25 mouse cellular contexts compared by ENCODE assay signal in genomic region chr5:64048605-64049004, GRCm38 (mm10). TPM values are rescaled to one million over a fixed set of nuclear protein-coding genes. Genes with fewer than 3 reads are reported as not detected.
DNase-seq lines count a peak whose midpoint lies in the region; ATAC-seq and TF ChIP-seq lines count a peak whose summit lies in the region.
"Had no signal": no experiment of that assay in that cellular context is flagged by ENCODE, and none has a peak within 500 bp of the region (broad histone marks: within the 10 kb centered on the region; RNA-seq: fewer than 3 reads in every experiment).

No protein-coding gene starts in this region.

- H3K9me3 ChIP-seq in ES-E14 (ENCODE audit: control insufficient read depth, insufficient read depth, low read depth, low read length): no peaks in the 10 kb centered on the region
- H3K9me3 ChIP-seq: embryonic facial prominence, embryonic 13.5 days; embryonic facial prominence, embryonic 15.5 days; forebrain, embryonic 15.5 days; G1E had no signal

- H3K36me3 ChIP-seq in ES-E14 (ENCODE audit: control insufficient read depth, insufficient read depth, low read length, poor library complexity, severe bottlenecking): no peaks in the 10 kb centered on the region
- H3K36me3 ChIP-seq: embryonic facial prominence, embryonic 13.5 days; embryonic facial prominence, embryonic 15.5 days; forebrain, embryonic 15.5 days; G1E had no signal

- peaks cover 0 to 9% of the 10 kb centered on the region in 2 experiments; a peak in 2 of 4 replicates for H3K4me1 ChIP-seq in ES-E14 (ENCODE audit: control insufficient read depth in 2 of 2, insufficient read depth in 2 of 2, low read length in 2 of 2, poor library complexity in 1 of 2)

- in situ Hi-C loops in ES-E14 (cut with MboI; ENCODE audit: low sequenced_read_pairs in 2 of 2, unreplicated experiment in 2 of 2): no loop called here

- no peak overlapping the region for H3K4me3 ChIP-seq in ES-E14 (ENCODE audit: insufficient read depth in 1 of 2, low read depth in 1 of 2, low read length in 2 of 2, poor library complexity in 1 of 2, severe bottlenecking in 1 of 2)
- H3K4me3 ChIP-seq: embryonic facial prominence, embryonic 13.5 days; embryonic facial prominence, embryonic 15.5 days; erythroblast, embryonic 14.5 days; forebrain, embryonic 13.5 days; forebrain, embryonic 15.5 days had no signal

- no peak overlapping the region for H3K27ac ChIP-seq in ES-E14 (ENCODE audit: insufficient read depth, low read depth, low read length, poor library complexity, severe bottlenecking)
- H3K27ac ChIP-seq: embryonic facial prominence, embryonic 13.5 days; embryonic facial prominence, embryonic 15.5 days; forebrain, embryonic 13.5 days; forebrain, embryonic 15.5 days had no signal

- no peak overlapping the region for H3K9ac ChIP-seq in ES-E14 (ENCODE audit: insufficient read depth, low read depth, low read length, poor library complexity, severe bottlenecking)
- H3K9ac ChIP-seq: embryonic facial prominence, embryonic 13.5 days; embryonic facial prominence, embryonic 15.5 days; forebrain, embryonic 13.5 days; forebrain, embryonic 15.5 days; forebrain, postnatal 0 days had no signal

- DNase-seq in ES-CJ7 (ENCODE audit: low read depth, low spot score) (peak; percentile 80), ES-E14 (ENCODE audit: low read depth, low spot score) (peak; percentile 48), WW6 (ENCODE audit: low read depth, low spot score) (peak; percentile 4)
- no peak for DNase-seq in gastrocnemius, adult 8-10 months (ENCODE audit: low spot score in 2 of 2)
- no peak for DNase-seq in B cell, adult 2 months
- DNase-seq: adrenal gland, adult 2 months; adrenal gland, postnatal 10 days; adrenal gland, postnatal 25 days; cerebellum, adult 11 months; cerebellum, adult 18-20 months; cerebellum, adult 8-10 months; cerebellum, adult 9-11 months; cerebellum, postnatal 14 days; cerebellum, postnatal 36 days; embryo, embryonic 11 days; forebrain, postnatal 0 days had no signal

- no peak for ATAC-seq in erythroid progenitor cell, adult 5-6 weeks (replicated peaks; ENCODE audit: low FRiP score, poor library complexity, severe bottlenecking)
- ATAC-seq: CD4-positive, CD25-positive, alpha-beta regulatory T cell, adult 4 months; forebrain, embryonic 13.5 days; forebrain, embryonic 15.5 days; forebrain, postnatal 0 days; Patski had no signal

TF ChIP-seq in ES-E14, 5 proteins besides CTCF, POLR2A, EP300 and RAD21:
- TF ChIP-seq ZC3H11A (IDR thresholded peaks at IDR 0.05; ENCODE audit: borderline replicate concordance, low read depth, low read length) (no peak), MAFK (IDR thresholded peaks at IDR 0.05; ENCODE audit: insufficient read depth, low read depth, low read length) (no peak), HCFC1 (IDR thresholded peaks at IDR 0.05; ENCODE audit: borderline replicate concordance, insufficient read depth, low read length) (no peak), ZNF384 (IDR thresholded peaks at IDR 0.05; ENCODE audit: low read depth, low read length) (no peak), CHD2 (IDR thresholded peaks at IDR 0.05; ENCODE audit: low read depth, low read length) (no peak)
TF ChIP-seq in ES-E14: peak in this region for 0.

RNA-seq across cellular contexts. Expression of gene Pgm2, which starts 44.1 kb away (rescaled TPM):
- total RNA-seq in ES-E14 (2012; rRNA removed): 10.7 and 11.9 TPM in 2 replicates
- 1 to 10 TPM in 3 of 4 experiments, under 1 TPM in 1; 0.97 to 2.4 (median 1.4) TPM for total RNA-seq in gastrocnemius, adult 8-10 months (2022)
- 3.6 and 13.4 TPM in 2 replicates for total RNA-seq in erythroid progenitor cell, adult 5-6 weeks (2015; ENCODE audit: low replicate concordance)
- total RNA-seq in erythroid progenitor cell, adult 5-6 weeks (2017; ENCODE audit: low replicate concordance): 12.3 and 23.6 TPM in 2 replicates

Comparison
In these comparisons a context has a peak if more than half of its experiments do, and no peak if none do; other contexts are left out.
1. DNase-seq: peak in ES-CJ7 (single experiment), ES-E14 (single experiment) and WW6 (single experiment); none in gastrocnemius, adult 8-10 months (0 of 2) and B cell, adult 2 months (0 of 2).